Mouse (Mus musculus) kidney, adult 2 months (tissue): ENCODE results near the gene Alas2. TPM values are rescaled to one million over a fixed set of nuclear protein-coding genes. Genes with fewer than 3 reads are reported as not detected.

Experiments
- DNase-seq: peaks from one replicate; pipeline ENCODE4 v3.0.0; 2021
- H3K27ac ChIP-seq: fragments of 200-500 bp; 2 replicates; pipeline ENCODE4 v1.5.1; 2012; ENCODE audit warnings: low read depth, low read length, control low read depth, inconsistent platforms; ENCODE audit not compliant: insufficient read depth
- H3K27me3 ChIP-seq: fragments of 200-500 bp; replicated peaks from 2 replicates; pipeline ENCODE4 v1.6.1; 2012; ENCODE audit warnings: mild to moderate bottlenecking, moderate library complexity, low read length, inconsistent platforms; ENCODE audit not compliant: control insufficient read depth, insufficient read depth
- H3K36me3 ChIP-seq: fragments of 200-500 bp; 2 replicates; pipeline ENCODE4 v1.6.1; 2012; ENCODE audit warnings: mild to moderate bottlenecking, moderate library complexity, low read length, inconsistent platforms; ENCODE audit not compliant: control insufficient read depth, insufficient read depth
- H3K4me1 ChIP-seq: fragments of 200-500 bp; 2 replicates; pipeline ENCODE4 v1.6.1; 2011; ENCODE audit warnings: low read length; ENCODE audit not compliant: control insufficient read depth, insufficient read depth
- H3K4me3 ChIP-seq: fragments of 200-500 bp; 2 replicates; pipeline ENCODE4 v1.5.1; 2011; ENCODE audit warnings: mild to moderate bottlenecking, low read depth, low read length, control low read depth; ENCODE audit not compliant: insufficient read depth
- CTCF ChIP-seq: fragments of 200-500 bp; conservative IDR thresholded peaks from 2 replicates; pipeline ENCODE4 v1.5.1; 2011; ENCODE audit warnings: low read depth, mild to moderate bottlenecking, control low read depth, low read length, moderate library complexity, mixed read lengths; ENCODE audit not compliant: insufficient read depth, insufficient read length
- POLR2A ChIP-seq: fragments of 200-500 bp; IDR thresholded peaks from one replicate; pipeline ENCODE4 v1.6.1; 2011; ENCODE audit warnings: low read depth, low read length, control low read depth
- WGBS: fragments of 180-500 bp; shearing (Covaris S2); methylation state at CpG from one replicate; pipeline ENCODE4 v1.1.7; 2018; 5-methylcytosine and 5-hydroxymethylcytosine counted together
- polyA plus RNA-seq: library from polyadenylated mRNA; depleted of rRNA; stranded (reverse); fragments of >200 nt; gene quantifications from 2 replicates; pipeline ENCODE4 v1.2.3, GENCODE M21; 2012

The Alas2 gene
- polyA plus RNA-seq, 1 experiment = 24.9 TPM

- WGBS = 75% methylated on average over 2 of the region's 2 CpGs
These were observed 7.1 kb upstream of the Alas2 start for GRCm38 (mm10) chrX:150540111-150540510.

GRCm38 (mm10) chrX:150541684-150542083 lies 5.5 kb upstream of the Alas2 start:
- Histone ChIP-seq H3K4me1 (no peaks in the 10 kb centered on the region), H3K27ac (no peak overlapping the region), H3K36me3 (no peaks in the 10 kb centered on the region), H3K4me3 (no peak overlapping the region), H3K27me3 (no peaks in the 10 kb centered on the region)
- DNase-seq = no peak
- TF ChIP-seq CTCF (no peak), POLR2A (no peak)

More at GRCm38 (mm10) chrX:150540111-150540510, 7.1 kb upstream of the Alas2 start:
- no peak overlapping the region for H3K4me3 ChIP-seq
- no peaks in the 10 kb centered on the region for H3K36me3 ChIP-seq
- H3K27me3 ChIP-seq = no peaks in the 10 kb centered on the region
- DNase-seq = no peak
- TF ChIP-seq POLR2A (no peak), CTCF (no peak)
- H3K27ac ChIP-seq = no peak overlapping the region
- no peaks in the 10 kb centered on the region for H3K4me1 ChIP-seq

GRCm38 (mm10) chrX:150549639-150550038 lies 2.5 kb downstream of the Alas2 start:
- DNase-seq = no peak
- no peaks in the 10 kb centered on the region for H3K36me3 ChIP-seq
- no peaks in the 10 kb centered on the region for H3K27me3 ChIP-seq
- TF ChIP-seq POLR2A = no peak
- no peak for TF ChIP-seq CTCF
- H3K4me3 ChIP-seq = no peak overlapping the region
- no peak overlapping the region for H3K27ac ChIP-seq
- H3K4me1 ChIP-seq = no peaks in the 10 kb centered on the region
- 93% methylated on average over 3 of the region's 3 CpGs for WGBS

GRCm38 (mm10) chrX:150551986-150552385 lies 4.8 kb downstream of the Alas2 start:
- Histone ChIP-seq H3K4me1 (no peaks in the 10 kb centered on the region), H3K36me3 (no peaks in the 10 kb centered on the region), H3K4me3 (no peak overlapping the region), H3K27me3 (no peaks in the 10 kb centered on the region), H3K27ac (no peak overlapping the region)
- 70% methylated on average over 2 of the region's 2 CpGs for WGBS
- TF ChIP-seq CTCF (no peak), POLR2A (no peak)
- DNase-seq = peak; percentile 23

GRCm38 (mm10) chrX:150554032-150554431 lies 6.9 kb downstream of the Alas2 start:
- no peak overlapping the region for H3K27ac ChIP-seq
- no peaks in the 10 kb centered on the region for H3K27me3 ChIP-seq
- WGBS = 93% methylated on average over 3 of the region's 3 CpGs
- no peak for DNase-seq
- H3K36me3 ChIP-seq = no peaks in the 10 kb centered on the region
- no peak overlapping the region for H3K4me3 ChIP-seq
- TF ChIP-seq POLR2A = no peak
- no peak for TF ChIP-seq CTCF
- H3K4me1 ChIP-seq = no peaks in the 10 kb centered on the region

- 94% methylated on average over 12 of the region's 12 CpGs for WGBS
- Histone ChIP-seq H3K36me3 (no peaks in the 10 kb centered on the region), H3K4me3 (no peak overlapping the region), H3K27me3 (no peaks in the 10 kb centered on the region), H3K4me1 (no peaks in the 10 kb centered on the region), H3K27ac (no peak overlapping the region)
- TF ChIP-seq POLR2A = no peak
- TF ChIP-seq CTCF = no peak
- no peak for DNase-seq
These were observed 17.6 kb downstream of the Alas2 start for GRCm38 (mm10) chrX:150564644-150565357.

GRCm38 (mm10) chrX:150581921-150582320 lies 34.7 kb downstream of the Alas2 start:
- Histone ChIP-seq H3K4me3 (no peak overlapping the region), H3K27me3 (no peaks in the 10 kb centered on the region), H3K4me1 (peaks cover 5% of the 10 kb centered on the region; the same call in 1 of the 2 replicates), H3K36me3 (no peaks in the 10 kb centered on the region), H3K27ac (no peak overlapping the region)
- peak; percentile 56 for DNase-seq
- TF ChIP-seq CTCF (no peak), POLR2A (no peak)
